Mouse (Mus musculus): ENCODE results near the gene Ifnab.

The Ifnab gene

GRCm38 (mm10) chr4:88676824-88677223, 14.3 kb downstream of the Ifnab start, which contains the start of gene Ifna16:
Gene Ifna16 (minus strand): TSS chr4:88676924.
- DNase-seq (ENCODE audit: low read depth) = no peak

GRCm38 (mm10) chr4:88655461-88655860, 35.7 kb downstream of the Ifnab start:
- no peak for DNase-seq (ENCODE audit: low read depth)

- DNase-seq (ENCODE audit: low read depth) = no peak
Measured at GRCm38 (mm10) chr4:88653644-88654043, 37.5 kb downstream of the Ifnab start.

GRCm38 (mm10) chr4:88644359-88644758, 46.8 kb downstream of the Ifnab start, which contains the start of gene Ifna13:
Gene Ifna13 (minus strand): TSS chr4:88644459.
- no peak for DNase-seq (ENCODE audit: low read depth)

GRCm38 (mm10) chr4:88642526-88642925, 48.6 kb downstream of the Ifnab start:
- DNase-seq (ENCODE audit: low read depth) = peak; percentile 7

- DNase-seq (ENCODE audit: low read depth) = peak; percentile 100
Measured at GRCm38 (mm10) chr4:88641077-88641831, 49.9 kb downstream of the Ifnab start.

GRCm38 (mm10) chr4:88640704-88641076, 50.5 kb downstream of the Ifnab start:
- no peak for DNase-seq (ENCODE audit: low read depth)
